Mouse (Mus musculus) hindbrain, embryonic 10.5 days (tissue): ENCODE measurements at regions not wholly inside any gene's neighbourhood (a gene's known extent, or its start where the extent isn't known, plus 50 kb on each side); places are given as distances from the start of the nearest gene placed in this dataset.

ENCODE experiments used
- DNase-seq: peaks from one replicate; pipeline ENCODE4 v3.0.0-alpha.2; 2017; ENCODE audit warnings: low spot score
- H3K27ac ChIP-seq: fragments of 300-500 bp; sonication (generic); 2 replicates; pipeline ENCODE4 v1.5.1; 2016; ENCODE audit warnings: mild to moderate bottlenecking, moderate library complexity
- H3K27me3 ChIP-seq: fragments of 300-500 bp; sonication (generic); 2 replicates; pipeline ENCODE4 v1.6.1; 2016; ENCODE audit warnings: mild to moderate bottlenecking; ENCODE audit not compliant: poor library complexity, insufficient read depth, severe bottlenecking
- H3K36me3 ChIP-seq: fragments of 300-500 bp; sonication (generic); 2 replicates; pipeline ENCODE4 v1.6.1; 2016; ENCODE audit warnings: mild to moderate bottlenecking, moderate library complexity
- H3K4me1 ChIP-seq: fragments of 300-500 bp; sonication (generic); replicated peaks from 2 replicates; pipeline ENCODE4 v1.6.1; 2016; ENCODE audit warnings: mild to moderate bottlenecking
- H3K4me3 ChIP-seq: fragments of 300-500 bp; sonication (generic); 2 replicates; pipeline ENCODE4 v1.5.1; 2016; ENCODE audit warnings: mild to moderate bottlenecking, moderate library complexity
- H3K9me3 ChIP-seq: fragments of 300-500 bp; sonication (generic); 2 replicates; pipeline ENCODE4 v1.6.1; 2016; ENCODE audit warnings: mild to moderate bottlenecking, moderate library complexity
- WGBS: fragments of 180-500 bp; shearing (Covaris S2); methylation state at CpG from one replicate; pipeline ENCODE4 v1.1.7; 2016; 5-methylcytosine and 5-hydroxymethylcytosine counted together

- Histone ChIP-seq H3K27me3 (no peaks in the 10 kb centered on the region), H3K4me3 (no peak overlapping the region), H3K27ac (no peak overlapping the region), H3K4me1 (no peaks in the 10 kb centered on the region), H3K36me3 (no peaks in the 10 kb centered on the region), H3K9me3 (no peaks in the 10 kb centered on the region)
- 94% methylated on average over 7 of the region's 7 CpGs for WGBS
- DNase-seq = no peak
Measured at GRCm38 (mm10) chr17:51362801-51363200, 183.6 kb upstream of the Tbc1d5 start.

GRCm38 (mm10) chr17:51362271-51362670 lies 183.1 kb upstream of the Tbc1d5 start:
- WGBS = 95% methylated on average over 12 of the region's 12 CpGs
- Histone ChIP-seq H3K27ac (no peak overlapping the region), H3K9me3 (no peaks in the 10 kb centered on the region), H3K27me3 (no peaks in the 10 kb centered on the region), H3K4me1 (no peaks in the 10 kb centered on the region), H3K4me3 (no peak overlapping the region), H3K36me3 (no peaks in the 10 kb centered on the region)
- DNase-seq = no peak

- Histone ChIP-seq H3K4me1 (no peaks in the 10 kb centered on the region), H3K27me3 (no peaks in the 10 kb centered on the region), H3K36me3 (no peaks in the 10 kb centered on the region), H3K9me3 (no peaks in the 10 kb centered on the region), H3K27ac (no peak overlapping the region), H3K4me3 (no peak overlapping the region)
- DNase-seq = no peak
- 71% methylated on average over 4 of the region's 4 CpGs for WGBS
Measured at GRCm38 (mm10) chr17:51358362-51358739, 179.2 kb upstream of the Tbc1d5 start.

GRCm38 (mm10) chr17:51357690-51358361 lies 178.7 kb upstream of the Tbc1d5 start:
- DNase-seq = no peak
- Histone ChIP-seq H3K9me3 (no peaks in the 10 kb centered on the region), H3K27me3 (no peaks in the 10 kb centered on the region), H3K4me1 (no peaks in the 10 kb centered on the region), H3K36me3 (no peaks in the 10 kb centered on the region), H3K27ac (no peak overlapping the region), H3K4me3 (no peak overlapping the region)
- WGBS = 77% methylated on average over 5 of the region's 5 CpGs

GRCm38 (mm10) chr17:51356447-51356846 lies 177.3 kb upstream of the Tbc1d5 start:
- Histone ChIP-seq H3K27me3 (no peaks in the 10 kb centered on the region), H3K4me3 (no peak overlapping the region), H3K36me3 (no peaks in the 10 kb centered on the region), H3K27ac (no peak overlapping the region), H3K4me1 (no peaks in the 10 kb centered on the region), H3K9me3 (no peaks in the 10 kb centered on the region)
- WGBS = 86% methylated on average over 8 of the region's 8 CpGs
- DNase-seq = no peak

GRCm38 (mm10) chr17:51321868-51322267 lies 142.7 kb upstream of the Tbc1d5 start:
- Histone ChIP-seq H3K27ac (no peak overlapping the region), H3K4me3 (no peak overlapping the region), H3K4me1 (0 out of 2 replicates have a peak, but pooled peaks cover 4% of the 10 kb centered on the region), H3K27me3 (no peaks in the 10 kb centered on the region), H3K9me3 (no peaks in the 10 kb centered on the region), H3K36me3 (no peaks in the 10 kb centered on the region)
- DNase-seq = no peak
- 83% methylated on average over 7 of the region's 7 CpGs for WGBS

GRCm38 (mm10) chr17:51321025-51321424 lies 141.9 kb upstream of the Tbc1d5 start:
- H3K36me3 ChIP-seq = no peaks in the 10 kb centered on the region
- no peaks in the 10 kb centered on the region for H3K27me3 ChIP-seq
- no peak overlapping the region for H3K4me3 ChIP-seq
- no peaks in the 10 kb centered on the region for H3K9me3 ChIP-seq
- WGBS = 74% methylated on average over 5 of the region's 5 CpGs
- DNase-seq = peak; percentile 19
- H3K4me1 ChIP-seq = 0 out of 2 replicates have a peak, but pooled peaks cover 4% of the 10 kb centered on the region
- H3K27ac ChIP-seq = 0 out of 2 replicates have a peak overlapping the region, but pooled peaks have one; percentile 56

- DNase-seq = no peak
- no peak overlapping the region for H3K27ac ChIP-seq
- 48% methylated on average over 14 of the region's 14 CpGs for WGBS
- H3K9me3 ChIP-seq = no peaks in the 10 kb centered on the region
- no peaks in the 10 kb centered on the region for H3K36me3 ChIP-seq
- no peaks in the 10 kb centered on the region for H3K27me3 ChIP-seq
- H3K4me1 ChIP-seq = no peaks in the 10 kb centered on the region
- no peak overlapping the region for H3K4me3 ChIP-seq
Measured at GRCm38 (mm10) chr17:51304964-51305363, 125.8 kb upstream of the Tbc1d5 start.

GRCm38 (mm10) chr17:51290741-51291140 lies 111.6 kb upstream of the Tbc1d5 start:
- H3K36me3 ChIP-seq = no peaks in the 10 kb centered on the region
- no peaks in the 10 kb centered on the region for H3K4me1 ChIP-seq
- H3K4me3 ChIP-seq = no peak overlapping the region
- H3K27ac ChIP-seq = no peak overlapping the region
- DNase-seq = no peak
- 89% methylated on average over 1 of the region's 1 CpGs for WGBS
- no peaks in the 10 kb centered on the region for H3K27me3 ChIP-seq
- 0 out of 2 replicates have a peak, but pooled peaks cover 4% of the 10 kb centered on the region for H3K9me3 ChIP-seq

- no peaks in the 10 kb centered on the region for H3K36me3 ChIP-seq
- H3K4me3 ChIP-seq = no peak overlapping the region
- 76% methylated on average over 7 of the region's 7 CpGs for WGBS
- H3K27ac ChIP-seq = no peak overlapping the region
- H3K4me1 ChIP-seq = no peaks in the 10 kb centered on the region
- no peaks in the 10 kb centered on the region for H3K27me3 ChIP-seq
- peak; percentile 28 for DNase-seq
- 0 out of 2 replicates have a peak, but pooled peaks cover 4% of the 10 kb centered on the region for H3K9me3 ChIP-seq
Measured at GRCm38 (mm10) chr17:51288751-51289150, 109.6 kb upstream of the Tbc1d5 start.

GRCm38 (mm10) chr17:51287878-51288277 lies 108.7 kb upstream of the Tbc1d5 start:
- H3K9me3 ChIP-seq = 0 out of 2 replicates have a peak, but pooled peaks cover 4% of the 10 kb centered on the region
- H3K4me1 ChIP-seq = no peaks in the 10 kb centered on the region
- no peak overlapping the region for H3K4me3 ChIP-seq
- no peak overlapping the region for H3K27ac ChIP-seq
- DNase-seq = no peak
- no peaks in the 10 kb centered on the region for H3K27me3 ChIP-seq
- no peaks in the 10 kb centered on the region for H3K36me3 ChIP-seq
- 81% methylated on average over 8 of the region's 8 CpGs for WGBS

GRCm38 (mm10) chr17:51285362-51285761 lies 106.2 kb upstream of the Tbc1d5 start:
- H3K4me3 ChIP-seq = no peak overlapping the region
- 77% methylated on average over 5 of the region's 5 CpGs for WGBS
- no peaks in the 10 kb centered on the region for H3K27me3 ChIP-seq
- no peaks in the 10 kb centered on the region for H3K36me3 ChIP-seq
- DNase-seq = no peak
- no peaks in the 10 kb centered on the region for H3K4me1 ChIP-seq
- no peak overlapping the region for H3K27ac ChIP-seq
- 0 out of 2 replicates have a peak, but pooled peaks cover 4% of the 10 kb centered on the region for H3K9me3 ChIP-seq

GRCm38 (mm10) chr17:51278771-51279170 lies 99.6 kb upstream of the Tbc1d5 start:
- Histone ChIP-seq H3K36me3 (no peaks in the 10 kb centered on the region), H3K4me1 (no peaks in the 10 kb centered on the region), H3K9me3 (no peaks in the 10 kb centered on the region), H3K27me3 (no peaks in the 10 kb centered on the region), H3K27ac (no peak overlapping the region), H3K4me3 (no peak overlapping the region)
- DNase-seq = no peak
- WGBS = 89% methylated on average over 7 of the region's 7 CpGs

- Histone ChIP-seq H3K4me1 (no peaks in the 10 kb centered on the region), H3K27ac (no peak overlapping the region), H3K9me3 (no peaks in the 10 kb centered on the region), H3K27me3 (no peaks in the 10 kb centered on the region), H3K36me3 (no peaks in the 10 kb centered on the region), H3K4me3 (no peak overlapping the region)
- WGBS = 84% methylated on average over 2 of the region's 2 CpGs
- DNase-seq = no peak
Measured at GRCm38 (mm10) chr17:51278094-51278493, 98.9 kb upstream of the Tbc1d5 start.
